Mouse (Mus musculus) thymus, adult 2 months (tissue): ENCODE measurements around the gene Gosr2.

Experiments
- CTCF ChIP-seq: fragments of 200-500 bp; IDR thresholded peaks from 2 replicates; pipeline ENCODE4 v1.5.1; 2012; ENCODE audit warnings: mild to moderate bottlenecking, control low read depth, low read length, moderate library complexity, borderline replicate concordance; ENCODE audit not compliant: control insufficient read depth, poor library complexity, insufficient read depth; ENCODE audit errors: extremely low read depth
- POLR2A ChIP-seq: fragments of 200-500 bp; IDR thresholded peaks from 2 replicates; pipeline ENCODE4 v1.6.1; 2012; ENCODE audit warnings: mild to moderate bottlenecking, low read length, control low read depth, moderate library complexity; ENCODE audit not compliant: control insufficient read depth, poor library complexity, insufficient read depth; ENCODE audit errors: extremely low read depth

- no peak for TF ChIP-seq CTCF
- TF ChIP-seq POLR2A: no peak
These were observed 9.3 kb upstream of the Gosr2 start for GRCm38 (mm10) chr11:103707005-103707404.
